Mouse (Mus musculus) cerebellum, adult 8-10 months (tissue): Measurements from ENCODE around the gene Dppa4.
"Not testable (repeated sequence)": the region's sequence is repeated elsewhere in the genome, so short reads cannot be mapped to it uniquely, and the experiment has no call there.

Source experiments
- DNase-seq: peaks from one replicate; pipeline ENCODE4 v3.0.0; 2022

Gene Dppa4

DNA sequence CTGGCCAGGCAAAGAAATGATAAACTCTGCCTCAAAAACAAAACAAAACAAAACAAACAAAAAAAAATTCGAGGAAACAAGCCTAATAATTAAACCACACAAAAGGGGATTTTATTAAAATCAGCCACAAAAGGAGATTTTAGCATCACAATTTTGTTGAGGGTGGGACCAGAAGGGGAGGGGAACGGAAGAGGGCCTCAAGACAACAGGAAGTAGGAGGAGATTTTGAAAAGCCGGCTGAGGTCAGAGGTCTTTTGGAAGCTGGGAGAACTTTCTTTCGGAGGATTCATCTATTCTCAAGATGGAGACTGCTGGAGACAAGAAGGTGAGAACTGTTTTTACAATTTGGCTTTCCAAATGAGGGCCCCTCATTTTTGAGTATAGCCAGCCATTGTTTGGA is at the start of gene Dppa4:
Gene Dppa4, plus strand, starts transcription at position 217 of the 400 bp plus-strand sequence.
- DNase-seq, result no peak

DNA sequence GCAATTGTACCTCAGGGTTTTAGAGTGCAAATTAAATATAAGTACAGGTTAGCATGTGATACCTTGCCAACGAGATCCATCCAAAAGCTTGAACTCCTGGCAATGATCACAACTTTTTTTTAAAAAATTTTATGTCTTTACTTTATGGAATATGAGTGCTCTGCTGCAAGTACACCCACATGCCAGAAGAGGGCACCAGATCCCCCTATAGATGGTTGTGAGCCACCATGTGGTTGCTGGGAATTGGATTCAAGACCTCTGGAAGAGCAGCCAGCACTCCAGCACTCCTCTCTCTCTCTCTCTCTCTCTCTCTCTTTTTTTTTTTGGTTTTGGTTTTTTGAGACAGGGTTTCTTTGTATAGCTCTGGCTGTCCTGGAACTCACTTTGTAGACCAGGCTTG is 48.5 kb upstream of the Dppa4 start:
- DNase-seq, result no peak

- DNase-seq, result no peak
Measured at GRCm38 (mm10) chr16:48237676-48238075, 45.9 kb upstream of the Dppa4 start.

- no peak for DNase-seq
Measured at GRCm38 (mm10) chr16:48247044-48247661, 36.4 kb upstream of the Dppa4 start.

GRCm38 (mm10) chr16:48252824-48253223 is 30.7 kb upstream of the Dppa4 start:
- no peak for DNase-seq

GRCm38 (mm10) chr16:48254584-48254983 is 28.9 kb upstream of the Dppa4 start:
- DNase-seq, result no peak

GRCm38 (mm10) chr16:48259519-48259918 is 24.0 kb upstream of the Dppa4 start:
- DNase-seq, result no peak

- DNase-seq, result no peak
Measured at GRCm38 (mm10) chr16:48262901-48263300, 20.6 kb upstream of the Dppa4 start.

GRCm38 (mm10) chr16:48265856-48266255 is 17.7 kb upstream of the Dppa4 start:
- DNase-seq, result no peak

DNA sequence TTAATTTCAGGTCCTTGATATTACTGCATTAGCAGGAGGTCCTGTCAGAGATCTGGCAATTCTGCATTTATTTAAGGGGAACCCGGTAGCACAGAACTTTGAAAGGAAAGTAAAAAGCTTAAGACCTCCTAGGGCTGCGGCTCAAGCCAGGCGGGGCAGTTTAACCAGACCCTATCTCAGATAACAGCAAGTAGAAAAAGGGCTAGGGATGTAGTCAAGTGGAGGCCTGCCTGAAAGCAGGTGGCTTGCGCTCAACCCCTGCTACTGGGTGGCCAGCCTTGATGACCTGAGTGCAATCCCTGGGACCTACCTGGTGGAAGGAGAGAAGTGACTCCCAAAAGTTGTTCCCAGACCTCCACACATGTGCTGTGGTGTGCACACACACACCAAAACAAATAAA is 6.6 kb upstream of the Dppa4 start:
- DNase-seq, result no peak

DNA sequence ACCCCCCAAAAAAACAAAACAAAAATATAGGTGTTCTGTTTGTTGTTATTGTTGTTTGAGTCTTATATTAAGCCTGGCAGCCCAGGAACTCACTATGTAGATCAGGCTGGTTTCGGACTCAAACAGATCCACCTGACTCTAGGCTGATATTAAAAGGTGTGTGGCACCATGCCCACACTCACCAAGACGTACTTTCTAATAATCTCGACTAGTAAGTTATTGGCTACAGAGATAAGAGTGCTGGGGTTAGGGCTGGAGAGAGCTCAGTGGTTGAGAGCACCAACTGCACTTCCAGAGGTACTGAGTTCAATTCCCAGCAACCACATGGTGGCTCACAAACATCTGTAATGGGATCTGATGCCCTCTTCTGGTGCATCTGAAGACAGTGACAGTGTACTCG is 2.6 kb upstream of the Dppa4 start:
- DNase-seq, result no peak

DNA sequence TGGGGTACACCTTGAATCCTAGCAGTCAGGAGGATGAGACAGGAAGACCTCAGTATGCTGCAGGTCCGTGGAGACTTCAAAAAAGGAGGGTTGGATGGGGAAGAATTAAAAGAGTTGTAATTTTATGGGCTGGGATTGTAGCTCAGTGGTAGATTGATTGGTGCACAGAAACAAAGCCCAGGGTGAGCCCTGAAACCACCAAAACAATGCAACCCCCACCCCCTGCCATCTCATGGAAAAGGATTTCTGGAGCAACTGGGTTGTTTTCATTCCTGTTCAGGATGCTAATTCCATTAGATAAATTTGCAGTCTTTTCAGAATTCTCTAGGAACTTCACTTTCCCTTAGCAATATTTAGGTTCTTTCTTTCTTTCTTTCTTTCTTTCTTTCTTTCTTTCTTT is 732 bp upstream of the Dppa4 start:
- DNase-seq, result no peak

- no peak for DNase-seq
Measured at GRCm38 (mm10) chr16:48285517-48285916, 2.0 kb downstream of the Dppa4 start.

GRCm38 (mm10) chr16:48297384-48298136 is 14.0 kb downstream of the Dppa4 start:
- DNase-seq, result no peak

GRCm38 (mm10) chr16:48299884-48300283 is 16.4 kb downstream of the Dppa4 start:
- no peak for DNase-seq

DNA sequence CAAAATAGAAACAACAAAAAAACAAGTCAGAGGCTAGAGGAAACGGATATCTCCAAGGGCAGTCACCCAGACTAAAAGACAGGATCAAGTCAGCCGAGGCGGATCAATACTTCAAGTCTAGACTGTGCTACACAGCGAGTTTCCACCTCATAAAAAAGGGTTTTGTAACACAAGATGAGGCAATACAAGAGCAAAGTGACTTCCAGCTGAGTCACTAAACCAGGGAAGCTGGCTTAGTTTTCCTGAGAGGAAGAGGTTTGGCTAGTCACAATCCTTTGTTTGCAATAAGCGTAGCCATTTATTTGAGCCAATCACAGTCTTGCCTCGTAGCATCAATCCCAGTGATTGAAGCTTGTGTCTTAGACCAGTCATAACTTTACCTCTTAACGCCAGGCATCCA is 20.0 kb downstream of the Dppa4 start, which contains the start of gene Dppa2:
Gene Dppa2, plus strand, starts transcription at position 400 of the 400 bp plus-strand sequence.
- no peak for DNase-seq

GRCm38 (mm10) chr16:48303983-48304382 is 20.4 kb downstream of the Dppa4 start:
- DNase-seq, result no peak

DNA sequence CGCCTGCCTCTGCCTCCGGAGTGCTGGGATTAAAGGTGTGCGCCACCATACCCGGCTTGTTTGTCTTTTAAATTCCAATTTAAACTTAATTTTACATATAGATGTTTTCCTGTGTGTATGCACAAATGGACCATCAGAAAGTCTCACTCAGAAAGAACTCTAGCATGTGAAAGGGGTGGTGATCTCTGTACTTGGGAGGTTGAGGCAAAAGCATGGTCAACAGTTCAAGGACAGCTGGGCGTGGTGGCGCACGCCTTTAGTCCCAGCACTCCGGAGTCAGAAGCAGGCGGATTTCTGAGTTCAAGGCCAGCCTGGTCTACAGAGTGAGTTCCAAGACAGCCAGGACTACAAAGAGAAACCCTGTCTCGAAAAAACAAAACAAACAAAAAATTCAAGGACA is 25.4 kb downstream of the Dppa4 start:
- DNase-seq, result not testable (repeated sequence)

GRCm38 (mm10) chr16:48309912-48310630 is 26.5 kb downstream of the Dppa4 start:
- no peak for DNase-seq

DNA sequence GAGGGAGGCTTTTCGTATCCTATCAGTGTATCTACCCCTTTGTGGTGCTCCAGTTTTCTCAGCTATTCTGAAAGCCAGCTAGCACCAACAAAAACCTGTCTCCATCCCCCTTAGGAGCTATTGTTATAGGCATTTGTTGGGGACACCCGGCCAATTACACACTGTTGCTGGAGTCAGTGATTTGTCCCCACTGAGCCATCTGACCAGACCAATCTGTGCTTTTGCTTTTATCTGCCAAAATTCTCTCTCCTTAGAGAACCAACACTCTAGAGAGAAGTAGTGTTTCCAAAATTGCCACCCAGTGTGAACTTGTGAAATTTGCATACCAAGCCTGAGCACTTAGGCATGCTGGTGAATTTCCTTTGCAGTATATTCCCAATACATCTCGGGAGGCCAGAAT is 31.8 kb downstream of the Dppa4 start:
- DNase-seq, result peak; percentile 27

DNA sequence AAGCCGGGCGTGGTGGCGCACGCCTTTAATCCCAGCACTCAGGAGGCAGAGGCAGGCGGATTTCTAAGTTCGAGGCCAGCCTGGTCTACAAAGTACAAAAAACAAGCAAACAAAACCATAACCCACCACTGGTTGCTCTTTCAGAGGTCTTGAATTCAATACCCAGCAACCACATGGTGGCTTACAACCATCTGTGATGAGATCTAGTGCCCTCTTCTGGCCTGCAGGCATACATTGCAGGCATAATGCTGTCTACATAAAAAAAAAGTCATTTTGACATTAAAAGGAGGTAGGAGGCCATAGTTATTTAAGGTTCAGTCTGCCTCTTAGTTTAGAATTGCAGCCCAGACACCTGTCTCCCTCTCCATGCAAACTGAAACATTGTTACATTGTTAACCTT is 37.2 kb downstream of the Dppa4 start:
- no peak for DNase-seq

DNA sequence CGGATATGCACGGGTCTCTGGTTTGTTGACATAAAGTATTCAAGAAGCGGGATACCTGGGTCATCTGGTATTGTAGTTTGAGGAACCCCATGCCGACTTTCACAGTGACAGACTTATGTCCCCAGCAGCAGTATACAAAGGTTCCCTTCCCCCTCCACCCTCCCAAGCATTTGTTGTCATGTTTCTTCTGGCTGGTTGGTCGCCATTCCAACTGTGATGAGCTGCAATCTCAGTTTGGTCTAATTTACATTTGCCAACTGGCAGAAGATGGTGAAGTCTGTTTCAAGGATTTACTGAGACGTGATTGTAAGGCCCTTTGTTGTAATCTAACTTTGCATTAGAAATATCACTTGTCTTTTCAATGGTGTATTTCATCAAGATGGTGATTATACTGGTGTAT is 39.6 kb downstream of the Dppa4 start:
- no peak for DNase-seq

GRCm38 (mm10) chr16:48323602-48324345 is 40.2 kb downstream of the Dppa4 start:
- no peak for DNase-seq
